Mouse (Mus musculus) retina, embryonic 14.5 days (tissue): ENCODE measurements at regions not wholly inside any gene's neighbourhood (a gene's known extent, or its start where the extent isn't known, plus 50 kb on each side); places are given as distances from the start of the nearest gene placed in this dataset.
A peak's percentile ranks its signal among the peaks of the same experiment; 100 is the strongest.
"Not testable (repeated sequence)": the region's sequence is repeated elsewhere in the genome, so short reads cannot be mapped to it uniquely, and the experiment has no call there.

ENCODE experiments used
- DNase-seq: peaks from one replicate; pipeline ENCODE4 v3.0.0-alpha.2; 2015; ENCODE audit warnings: low spot score

GRCm38 (mm10) chr7:70300516-70300915, 66.0 kb downstream of the Nr2f2 start:
- no peak for DNase-seq

GRCm38 (mm10) chr7:70291431-70291830, 75.1 kb downstream of the Nr2f2 start:
- no peak for DNase-seq

GRCm38 (mm10) chr7:70290733-70291320, 75.7 kb downstream of the Nr2f2 start:
- DNase-seq = peak; percentile 66

GRCm38 (mm10) chr7:70290277-70290676, 76.3 kb downstream of the Nr2f2 start:
- DNase-seq = peak; percentile 49

GRCm38 (mm10) chr7:70288621-70289020, 77.9 kb downstream of the Nr2f2 start:
- no peak for DNase-seq

- DNase-seq = no peak
Observed at GRCm38 (mm10) chr7:70287891-70288421, 78.6 kb downstream of the Nr2f2 start.

- DNase-seq = no peak
Observed at GRCm38 (mm10) chr7:70286836-70287355, 79.6 kb downstream of the Nr2f2 start.

GRCm38 (mm10) chr7:70285344-70285743, 81.2 kb downstream of the Nr2f2 start:
- no peak for DNase-seq

GRCm38 (mm10) chr7:70283836-70284235, 82.7 kb downstream of the Nr2f2 start:
- DNase-seq = no peak

GRCm38 (mm10) chr7:70283166-70283565, 83.4 kb downstream of the Nr2f2 start:
- DNase-seq = no peak

GRCm38 (mm10) chr7:70281891-70282515, 84.5 kb downstream of the Nr2f2 start:
- DNase-seq = no peak

GRCm38 (mm10) chr7:70281381-70281750, 85.2 kb downstream of the Nr2f2 start:
- DNase-seq = no peak

- no peak for DNase-seq
Observed at GRCm38 (mm10) chr7:70280643-70281380, 85.7 kb downstream of the Nr2f2 start.

GRCm38 (mm10) chr7:70279927-70280642, 86.5 kb downstream of the Nr2f2 start:
- no peak for DNase-seq

- DNase-seq = no peak
Observed at GRCm38 (mm10) chr7:70279101-70279500, 87.4 kb downstream of the Nr2f2 start.

- no peak for DNase-seq
Observed at GRCm38 (mm10) chr7:70276078-70276477, 90.5 kb downstream of the Nr2f2 start.

- no peak for DNase-seq
Observed at GRCm38 (mm10) chr7:70274312-70274711, 92.2 kb downstream of the Nr2f2 start.

- DNase-seq = no peak
Observed at GRCm38 (mm10) chr7:70267075-70267474, 99.5 kb downstream of the Nr2f2 start.

- no peak for DNase-seq
Observed at GRCm38 (mm10) chr7:70256806-70257205, 109.7 kb downstream of the Nr2f2 start.

GRCm38 (mm10) chr7:70255072-70255471, 111.5 kb downstream of the Nr2f2 start:
- no peak for DNase-seq

- DNase-seq = no peak
Observed at GRCm38 (mm10) chr7:70253275-70253674, 113.3 kb downstream of the Nr2f2 start.

- DNase-seq = not testable (repeated sequence)
Observed at GRCm38 (mm10) chr7:70239059-70239458, 127.5 kb downstream of the Nr2f2 start.
